Mouse (Mus musculus) ES-E14 (cell line): Measurements from ENCODE around the gene Ptcra. TPM values are rescaled to one million over a fixed set of nuclear protein-coding genes. Genes with fewer than 3 reads are reported as not detected.

ENCODE experiments used
- DNase-seq: peaks from one replicate; pipeline ENCODE4 v3.0.0-alpha.2; 2013; ENCODE audit warnings: low read depth, low spot score
- H3K27ac ChIP-seq: 2 replicates; pipeline ENCODE4 v1.5.1; 2012; ENCODE audit warnings: low read depth, mild to moderate bottlenecking, low read length, moderate library complexity, mixed read lengths; ENCODE audit not compliant: poor library complexity, insufficient read depth, severe bottlenecking
- H3K36me3 ChIP-seq: 2 replicates; pipeline ENCODE4 v1.6.1; 2012; ENCODE audit warnings: mild to moderate bottlenecking, low read length, moderate library complexity, mixed read lengths; ENCODE audit not compliant: control insufficient read depth, poor library complexity, insufficient read depth, severe bottlenecking
- H3K4me1 ChIP-seq, 2 experiments: fragments of 150-350 bp in 1 of 2; sonication (generic) in 1 of 2; 2 replicates each; pipeline ENCODE4 v1.6.1; 2012; ENCODE audit warnings: low read length in 2 of 2, mild to moderate bottlenecking in 1 of 2, mixed read lengths in 1 of 2; ENCODE audit not compliant: control insufficient read depth in 2 of 2, insufficient read depth in 2 of 2, poor library complexity in 1 of 2
- H3K4me3 ChIP-seq, 2 experiments: fragments of 150-350 bp in 1 of 2; sonication (generic) in 1 of 2; 2 replicates each; pipeline ENCODE4 v1.5.1; 2012; ENCODE audit warnings: low read length in 2 of 2, low read depth in 1 of 2, mild to moderate bottlenecking in 1 of 2, mixed read lengths in 1 of 2; ENCODE audit not compliant: insufficient read depth in 1 of 2, poor library complexity in 1 of 2, severe bottlenecking in 1 of 2
- H3K9ac ChIP-seq: 2 replicates; pipeline ENCODE4 v1.6.1; 2012; ENCODE audit warnings: low read depth, mild to moderate bottlenecking, low read length, mixed read lengths; ENCODE audit not compliant: poor library complexity, insufficient read depth, severe bottlenecking
- H3K9me3 ChIP-seq: fragments of 150-350 bp; sonication (generic); 2 replicates; pipeline ENCODE4 v1.6.1; 2012; ENCODE audit warnings: low read depth, mild to moderate bottlenecking, low read length; ENCODE audit not compliant: control insufficient read depth, insufficient read depth
- CHD2 ChIP-seq: IDR thresholded peaks from 2 replicates; pipeline ENCODE4 v1.6.1; 2014; ENCODE audit warnings: mild to moderate bottlenecking, low read depth, low read length, inconsistent platforms
- HCFC1 ChIP-seq: IDR thresholded peaks from 2 replicates; pipeline ENCODE4 v1.6.1; 2012; ENCODE audit warnings: low read length, inconsistent platforms, borderline replicate concordance; ENCODE audit not compliant: insufficient read depth
- MAFK ChIP-seq: IDR thresholded peaks from 2 replicates; pipeline ENCODE4 v1.6.1; 2014; ENCODE audit warnings: mild to moderate bottlenecking, low read depth, low read length, inconsistent platforms; ENCODE audit not compliant: insufficient read depth
- ZC3H11A ChIP-seq: IDR thresholded peaks from 2 replicates; pipeline ENCODE4 v1.6.1; 2012; ENCODE audit warnings: low read depth, mild to moderate bottlenecking, inconsistent platforms, low read length, borderline replicate concordance
- ZNF384 ChIP-seq: IDR thresholded peaks from 2 replicates; pipeline ENCODE4 v1.6.1; 2012; ENCODE audit warnings: low read depth, low read length, inconsistent platforms
- in situ Hi-C, 2 experiments: fragments of 600-800 bp; cut with MboI; formaldehyde crosslinking; loops; one replicate each; pipeline ENCODE4 v1.15.1; 2025; ENCODE audit warnings: low sequenced_read_pairs in 2 of 2, inconsistent platforms in 1 of 2; ENCODE audit not compliant: unreplicated experiment in 2 of 2
- total RNA-seq: library from RNA; depleted of rRNA; stranded (reverse); fragments of 300-350 nt; gene quantifications from 2 replicates; pipeline ENCODE4 v1.2.3, GENCODE M21; 2012

Gene Ptcra
- total RNA-seq, 1 experiment = 2.2 TPM

GRCm38 (mm10) chr17:46728496-46728895 lies 35.0 kb downstream of the Ptcra start:
- H3K36me3 ChIP-seq = peaks cover 2% of the 10 kb centered on the region; the same call in 1 of the 2 replicates
- peak overlapping the region; percentile 8; the same call in 1 of the 2 replicates for H3K9ac ChIP-seq

DNA sequence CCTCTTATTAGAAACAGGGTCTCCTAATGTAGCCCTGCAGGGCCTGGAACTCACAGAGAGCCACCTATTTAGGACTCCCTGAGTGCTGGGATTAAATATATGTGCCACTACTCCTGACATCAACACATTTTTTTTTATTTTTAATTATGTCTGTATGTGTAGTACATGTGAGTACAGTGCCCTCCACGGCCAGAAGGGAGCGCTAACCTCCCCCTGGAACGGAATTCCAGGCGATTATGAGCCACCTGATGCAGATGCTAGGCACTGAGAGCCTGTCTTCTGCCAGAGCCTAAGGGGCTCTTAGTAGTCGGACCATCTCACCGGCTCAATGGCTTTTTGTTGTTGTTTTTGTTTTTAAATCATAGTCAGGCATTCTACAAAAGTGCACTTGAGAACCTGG lies 35.5 kb downstream of the Ptcra start:
- DNase-seq = peak; percentile 79
- TF ChIP-seq CHD2 (no peak), ZC3H11A (no peak), ZNF384 (peak; percentile 42; the same call in 1 of the 2 replicates)
- Histone ChIP-seq H3K27ac (no peak overlapping the region), H3K4me1 (peaks cover 0 to 2% of the 10 kb centered on the region in 2 experiments; a peak in 2 of 4 replicates), H3K36me3 (peaks cover 3% of the 10 kb centered on the region; the same call in 1 of the 2 replicates), H3K9ac (no peak overlapping the region), H3K4me3 (peak overlapping the region in 1 of 2 experiments; percentile 86; a peak in 1 of 4 replicates), H3K9me3 (no peaks in the 10 kb centered on the region)
- in situ Hi-C loops = no loop called here

More at GRCm38 (mm10) chr17:46728496-46728895, 35.0 kb downstream of the Ptcra start:
- in situ Hi-C loops = no loop called here
- Histone ChIP-seq H3K27ac (no peak overlapping the region), H3K4me3 (peak overlapping the region; percentile 61 to 86), H3K9me3 (no peaks in the 10 kb centered on the region), H3K4me1 (peaks cover 0 to 2% of the 10 kb centered on the region in 2 experiments; a peak in 2 of 4 replicates)
- TF ChIP-seq HCFC1 = no peak
- TF ChIP-seq ZNF384 = no peak
- TF ChIP-seq MAFK = no peak
- TF ChIP-seq ZC3H11A = no peak
- no peak for TF ChIP-seq CHD2
- DNase-seq = no peak

GRCm38 (mm10) chr17:46727271-46727670 lies 36.2 kb downstream of the Ptcra start:
- no peaks in the 10 kb centered on the region for H3K9me3 ChIP-seq

GRCm38 (mm10) chr17:46725731-46726645 lies 37.5 kb downstream of the Ptcra start:
- Histone ChIP-seq H3K9ac (no peak overlapping the region), H3K4me3 (no peak overlapping the region), H3K36me3 (peaks cover 6% of the 10 kb centered on the region; the same call in 1 of the 2 replicates), H3K4me1 (peaks cover 0 to 2% of the 10 kb centered on the region in 2 experiments; a peak in 2 of 4 replicates), H3K27ac (no peak overlapping the region), H3K9me3 (no peaks in the 10 kb centered on the region)
- no peak for TF ChIP-seq HCFC1
- no peak for TF ChIP-seq ZNF384
- no peak for TF ChIP-seq ZC3H11A
- TF ChIP-seq CHD2 = no peak
- TF ChIP-seq MAFK = no peak
- DNase-seq = no peak
- in situ Hi-C loops = no loop called here

More at GRCm38 (mm10) chr17:46727271-46727670, 36.2 kb downstream of the Ptcra start:
- Histone ChIP-seq H3K4me1 (peaks cover 0 to 2% of the 10 kb centered on the region in 2 experiments; a peak in 2 of 4 replicates), H3K27ac (no peak overlapping the region), H3K4me3 (no peak overlapping the region), H3K9ac (no peak overlapping the region), H3K36me3 (peaks cover 3% of the 10 kb centered on the region; the same call in 1 of the 2 replicates)
- DNase-seq = no peak
- in situ Hi-C loops = no loop called here
- TF ChIP-seq MAFK (no peak), CHD2 (no peak), HCFC1 (no peak), ZNF384 (no peak), ZC3H11A (no peak)
